Comparison of ENCODE assay signal across 10 mouse cellular contexts in the genomic region with DNA sequence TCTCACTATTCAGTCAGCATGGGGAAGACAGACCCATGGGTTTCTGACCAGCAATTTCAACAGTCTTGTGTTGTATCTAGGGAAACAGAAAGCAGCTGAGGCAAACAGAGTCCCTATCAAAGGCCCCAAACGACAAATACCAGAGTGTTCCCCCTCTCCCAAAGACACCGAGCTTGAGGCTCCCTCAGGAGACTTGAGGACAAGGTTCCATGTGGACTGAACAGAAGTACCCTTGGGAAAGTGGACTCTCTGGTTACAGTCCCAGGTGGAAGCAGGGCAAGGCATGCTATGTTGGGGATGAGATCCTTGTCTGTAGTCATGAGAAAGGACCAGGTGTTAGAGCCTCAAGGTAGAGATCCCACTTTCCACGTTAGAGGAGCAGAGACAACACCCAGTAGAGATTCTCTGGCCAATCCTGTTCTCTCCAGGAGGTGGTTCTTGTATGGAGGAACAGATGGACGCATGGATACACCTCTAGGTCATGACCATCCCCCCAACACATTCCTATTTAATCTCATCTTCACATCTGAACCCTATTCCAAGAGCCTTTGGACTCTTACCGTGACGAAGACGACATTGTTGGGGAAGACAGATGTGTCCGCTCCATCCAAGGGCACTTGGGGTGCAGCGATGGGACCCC. TPM values are rescaled to one million over a fixed set of nuclear protein-coding genes. Genes with fewer than 3 reads are reported as not detected.
DNase-seq lines count a peak whose midpoint lies in the region; ATAC-seq lines count a peak whose summit lies in the region.
"Had no signal": no experiment of that assay in that cellular context is flagged by ENCODE, and none has a peak within 500 bp of the region (broad histone marks: within the 10 kb centered on the region; RNA-seq: fewer than 3 reads in every experiment).

No protein-coding gene starts in this region.

- peak overlapping the region; percentile 79 for H3K4me2 ChIP-seq in heart, embryonic 13.5 days
- peak overlapping the region; percentile 95 for H3K4me2 ChIP-seq in hindbrain, embryonic 13.5 days
- peak overlapping the region; percentile 98 for H3K4me2 ChIP-seq in midbrain, embryonic 13.5 days (replicated peaks)

- no peak overlapping the region for H3K27ac ChIP-seq in heart, embryonic 13.5 days (replicated peaks)
- H3K27ac ChIP-seq in brown adipose tissue, adult 24 weeks (replicated peaks; ENCODE audit: low read depth, low read length), result no peak overlapping the region
- peak overlapping the region; percentile 60; the same call in 1 of the 2 replicates for H3K27ac ChIP-seq in hindbrain, embryonic 13.5 days
- H3K27ac ChIP-seq in midbrain, embryonic 13.5 days, result peak overlapping the region; percentile 19

- H3K9ac ChIP-seq in heart, embryonic 13.5 days, result peak overlapping the region; percentile 98
- peak overlapping the region; percentile 98 for H3K9ac ChIP-seq in hindbrain, embryonic 13.5 days
- peak overlapping the region; percentile 98 for H3K9ac ChIP-seq in midbrain, embryonic 13.5 days (replicated peaks)

- peak overlapping the region; percentile 90 for H3K4me3 ChIP-seq in heart, embryonic 13.5 days
- peak overlapping the region; percentile 99; the same call in 1 of the 2 replicates for H3K4me3 ChIP-seq in brown adipose tissue, adult 24 weeks (ENCODE audit: insufficient read depth, low read depth, low read length)
- H3K4me3 ChIP-seq in hindbrain, embryonic 13.5 days, result peak overlapping the region; percentile 87
- H3K4me3 ChIP-seq in midbrain, embryonic 13.5 days (replicated peaks), result peak overlapping the region; percentile 84

- WGBS in heart, embryonic 13.5 days, result 60% methylated on average over 9 of the region's 9 CpGs
- WGBS in hindbrain, embryonic 13.5 days, result 71% methylated on average over 9 of the region's 9 CpGs
- WGBS in midbrain, embryonic 13.5 days, result 68% methylated on average over 9 of the region's 9 CpGs

- H3K36me3 ChIP-seq in heart, embryonic 13.5 days, result peaks cover 51% of the 10 kb centered on the region
- H3K36me3 ChIP-seq in hindbrain, embryonic 13.5 days, result peaks cover 45% of the 10 kb centered on the region
- peaks cover 48% of the 10 kb centered on the region for H3K36me3 ChIP-seq in midbrain, embryonic 13.5 days

- H3K27me3 ChIP-seq in heart, embryonic 13.5 days (replicated peaks), result no peaks in the 10 kb centered on the region
- peaks cover 5% of the 10 kb centered on the region; the same call in 1 of the 2 replicates for H3K27me3 ChIP-seq in hindbrain, embryonic 13.5 days
- H3K27me3 ChIP-seq in midbrain, embryonic 13.5 days, result peaks cover 9% of the 10 kb centered on the region

- ATAC-seq in heart, embryonic 13.5 days (ENCODE audit: extremely low read depth, insufficient number of reproducible peaks, low FRiP score, low TSS enrichment), result no peak
- ATAC-seq in hindbrain, embryonic 13.5 days (ENCODE audit: low FRiP score), result no peak
- ATAC-seq in midbrain, embryonic 13.5 days, result no peak

- H3K4me1 ChIP-seq in heart, embryonic 13.5 days, result peaks cover 48% of the 10 kb centered on the region
- peaks cover 20% of the 10 kb centered on the region for H3K4me1 ChIP-seq in brown adipose tissue, adult 24 weeks (ENCODE audit: control insufficient read depth, insufficient read depth, insufficient read length, low read length)
- H3K4me1 ChIP-seq in hindbrain, embryonic 13.5 days (replicated peaks), result peaks cover 66% of the 10 kb centered on the region
- peaks cover 66% of the 10 kb centered on the region for H3K4me1 ChIP-seq in midbrain, embryonic 13.5 days (replicated peaks)

- no peaks in the 10 kb centered on the region for H3K9me3 ChIP-seq in heart, embryonic 13.5 days
- H3K9me3 ChIP-seq in hindbrain, embryonic 13.5 days, result no peaks in the 10 kb centered on the region
- no peaks in the 10 kb centered on the region for H3K9me3 ChIP-seq in midbrain, embryonic 13.5 days

- DNase-seq in heart, postnatal 4 days, result no peak
- DNase-seq in adrenal gland, adult 18-20 months (ENCODE audit: low spot score in 2 of 2), result no peak
- no peak for DNase-seq in T-cell, adult 2 months (ENCODE audit: low spot score)
- no peak for DNase-seq in B cell, adult 2 months
- DNase-seq: cerebellum, postnatal 36 days; thymus, postnatal 14 days had no signal

RNA-seq across cellular contexts. Expression of a gene that starts 3.4 kb away (rescaled TPM):
- polyA plus RNA-seq in heart, embryonic 13.5 days (2015; fragmentation: Nextera tagmentation; extraction: Ambion mirVana), result 6.2 and 8.5 TPM in 2 replicates
- 10 to 100 TPM; 29.0 to 40.3 TPM for total RNA-seq in heart, postnatal 4 days (2021)
- 14.3 and 21.2 TPM in 2 replicates for polyA plus RNA-seq in brown adipose tissue, adult 24 weeks (2012; ENCODE audit: insufficient read depth, insufficient read length, missing spikeins)
- polyA plus RNA-seq in hindbrain, embryonic 13.5 days (2015; fragmentation: Nextera tagmentation; extraction: Ambion mirVana), result 10.7 and 11.1 TPM in 2 replicates
- 10.6 and 11.0 TPM in 2 replicates for polyA plus RNA-seq in midbrain, embryonic 13.5 days (2015; fragmentation: Nextera tagmentation; extraction: Ambion mirVana)
- total RNA-seq in adrenal gland, adult 18-20 months (2021), result 10 to 100 TPM; 39.9 to 44.6 TPM

RNA-seq across cellular contexts. Expression of a gene that starts 3.6 kb away (rescaled TPM):
- 7.6 and 7.7 TPM in 2 replicates for polyA plus RNA-seq in heart, embryonic 13.5 days (2015; fragmentation: Nextera tagmentation; extraction: Ambion mirVana)
- total RNA-seq in heart, postnatal 4 days (2021), result 1 to 10 TPM; 2.4 to 3.2 TPM
- polyA plus RNA-seq in brown adipose tissue, adult 24 weeks (2012; ENCODE audit: insufficient read depth, insufficient read length, missing spikeins), result 2.9 and 4.9 TPM in 2 replicates
- 10.6 and 12.3 TPM in 2 replicates for polyA plus RNA-seq in hindbrain, embryonic 13.5 days (2015; fragmentation: Nextera tagmentation; extraction: Ambion mirVana)
- 10.9 and 12.0 TPM in 2 replicates for polyA plus RNA-seq in midbrain, embryonic 13.5 days (2015; fragmentation: Nextera tagmentation; extraction: Ambion mirVana)
- 1 to 10 TPM; 2.3 to 2.4 TPM for total RNA-seq in adrenal gland, adult 18-20 months (2021)

RNA-seq across cellular contexts. Expression of a gene that starts 5.4 kb away (rescaled TPM):
- polyA plus RNA-seq in heart, embryonic 13.5 days (2015; fragmentation: Nextera tagmentation; extraction: Ambion mirVana), result 18.3 and 22.3 TPM in 2 replicates
- 10 to 100 TPM; 16.5 to 17.1 TPM for total RNA-seq in heart, postnatal 4 days (2021)
- polyA plus RNA-seq in brown adipose tissue, adult 24 weeks (2012; ENCODE audit: insufficient read depth, insufficient read length, missing spikeins), result 15.1 and 15.4 TPM in 2 replicates
- 40.6 and 44.1 TPM in 2 replicates for polyA plus RNA-seq in hindbrain, embryonic 13.5 days (2015; fragmentation: Nextera tagmentation; extraction: Ambion mirVana)
- 43.4 and 48.9 TPM in 2 replicates for polyA plus RNA-seq in midbrain, embryonic 13.5 days (2015; fragmentation: Nextera tagmentation; extraction: Ambion mirVana)
- total RNA-seq in adrenal gland, adult 18-20 months (2021), result 10 to 100 TPM; 23.7 to 24.6 TPM

RNA-seq across cellular contexts. Expression of a gene that starts 38.5 kb away (rescaled TPM):
- 128 and 131 TPM in 2 replicates for polyA plus RNA-seq in heart, embryonic 13.5 days (2015; fragmentation: Nextera tagmentation; extraction: Ambion mirVana)
- 100 to 1,000 TPM; 230 to 231 TPM for total RNA-seq in heart, postnatal 4 days (2021)
- polyA plus RNA-seq in brown adipose tissue, adult 24 weeks (2012; ENCODE audit: insufficient read depth, insufficient read length, missing spikeins), result 21.4 and 24.0 TPM in 2 replicates
- polyA plus RNA-seq in hindbrain, embryonic 13.5 days (2015; fragmentation: Nextera tagmentation; extraction: Ambion mirVana), result 61.1 and 62.5 TPM in 2 replicates
- polyA plus RNA-seq in midbrain, embryonic 13.5 days (2015; fragmentation: Nextera tagmentation; extraction: Ambion mirVana), result 44.2 and 54.0 TPM in 2 replicates
- 10 to 100 TPM; 72.5 to 80.5 TPM for total RNA-seq in adrenal gland, adult 18-20 months (2021)

RNA-seq across cellular contexts. Expression of a gene that starts 42.6 kb away (rescaled TPM):
- 1.3 and 1.5 TPM in 2 replicates for polyA plus RNA-seq in heart, embryonic 13.5 days (2015; fragmentation: Nextera tagmentation; extraction: Ambion mirVana)
- total RNA-seq in heart, postnatal 4 days (2021), result 1 to 10 TPM; 3.1 to 3.3 TPM
- not detected in 2 replicates for polyA plus RNA-seq in brown adipose tissue, adult 24 weeks (2012; ENCODE audit: insufficient read depth, insufficient read length, missing spikeins)
- 32.9 and 34.1 TPM in 2 replicates for polyA plus RNA-seq in hindbrain, embryonic 13.5 days (2015; fragmentation: Nextera tagmentation; extraction: Ambion mirVana)
- 39.9 and 42.3 TPM in 2 replicates for polyA plus RNA-seq in midbrain, embryonic 13.5 days (2015; fragmentation: Nextera tagmentation; extraction: Ambion mirVana)
- 1 to 10 TPM; 4.2 to 4.7 TPM for total RNA-seq in adrenal gland, adult 18-20 months (2021)

Comparison
In these comparisons a context has a peak if more than half of its experiments do, and no peak if none do; other contexts are left out.
1. H3K27ac ChIP-seq: peak in hindbrain, embryonic 13.5 days (single experiment) and midbrain, embryonic 13.5 days (single experiment); none in heart, embryonic 13.5 days (single experiment) and brown adipose tissue, adult 24 weeks (single experiment).
2. Peak in every context shown above with its lines, with median percentiles within 50 percentile points of each other: H3K4me2 ChIP-seq, H3K4me3 ChIP-seq and H3K9ac ChIP-seq.